Mouse (Mus musculus): ENCODE results near the gene Cxcl13. TPM values are rescaled to one million over a fixed set of nuclear protein-coding genes. Genes with fewer than 3 reads are reported as not detected.
"Not testable (repeated sequence)": the region's sequence is repeated elsewhere in the genome, so short reads cannot be mapped to it uniquely, and the experiment has no call there.

Gene Cxcl13
- polyA plus RNA-seq, 1 experiment from 2014 or later, result not detected

DNA sequence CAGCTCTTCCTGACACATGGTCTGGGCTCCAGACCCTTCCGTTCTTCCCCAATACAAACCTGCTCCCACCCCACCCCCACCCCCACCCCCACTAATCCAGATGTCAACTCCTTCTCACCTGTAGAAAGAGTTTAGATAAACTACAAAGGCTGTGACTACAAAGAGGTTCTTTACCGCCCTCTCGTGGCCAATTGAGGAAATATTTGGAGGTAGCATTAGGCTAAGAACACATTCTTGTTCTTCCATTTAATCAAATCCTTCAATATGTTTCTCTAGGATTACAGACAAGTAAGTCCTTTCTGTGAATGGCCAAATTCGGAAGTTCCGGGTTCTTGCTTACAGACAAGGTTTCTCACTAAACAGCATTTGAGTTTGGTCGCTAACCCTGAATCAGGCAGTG lies 14.1 kb downstream of the Cxcl13 start:
- peak; percentile 69 for DNase-seq (ENCODE audit: low spot score)
- WGBS, result 44% methylated on average over 6 of the region's 6 CpGs

DNA sequence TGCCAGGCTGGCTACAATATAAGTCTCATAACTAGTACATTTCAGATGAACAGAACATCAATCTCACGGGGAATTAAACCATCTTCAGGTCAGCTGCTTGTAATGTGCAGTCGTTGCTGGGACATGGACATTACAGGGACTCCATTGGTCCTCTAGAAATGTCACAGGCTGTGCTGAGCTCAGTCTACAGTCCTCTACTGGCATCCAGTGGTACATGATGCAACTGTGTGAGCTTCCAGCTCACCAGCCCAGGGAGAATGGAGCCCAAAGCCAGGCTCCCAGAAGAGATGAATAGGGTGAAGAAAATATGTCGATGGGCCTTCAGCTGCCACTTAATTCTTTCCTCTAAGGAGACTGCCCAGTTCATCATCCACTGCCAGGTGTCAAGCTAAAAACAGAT lies 15.5 kb downstream of the Cxcl13 start:
- H3K27ac ChIP-seq (ENCODE audit: low read depth, low read length), result no peak overlapping the region
- WGBS, result 64% methylated on average over 3 of the region's 3 CpGs
- DNase-seq (ENCODE audit: low spot score), result peak; percentile 13
- no peaks in the 10 kb centered on the region for H3K9me3 ChIP-seq (replicated peaks; ENCODE audit: control insufficient read depth, low read length)
- H3K36me3 ChIP-seq (ENCODE audit: control insufficient read depth, insufficient read depth, low read length), result no peaks in the 10 kb centered on the region
- H3K4me1 ChIP-seq (ENCODE audit: control insufficient read depth, insufficient read depth, low read length), result no peaks in the 10 kb centered on the region
- no peaks in the 10 kb centered on the region for H3K27me3 ChIP-seq (replicated peaks; ENCODE audit: control insufficient read depth, insufficient read depth, low read length)
- H3K4me3 ChIP-seq (ENCODE audit: low read depth, low read length), result no peak overlapping the region
- no peak for ATAC-seq
- no peak overlapping the region for H3K4me2 ChIP-seq (ENCODE audit: low read length)
- no peak overlapping the region for H3K9ac ChIP-seq (ENCODE audit: low read length)

More for the DNA sequence above, 14.1 kb downstream of the Cxcl13 start:
- ATAC-seq, result peak; percentile 23; the same call in 1 of the 2 replicates
- Histone ChIP-seq H3K27ac (ENCODE audit: low read depth, low read length) (no peak overlapping the region), H3K4me1 (ENCODE audit: control insufficient read depth, insufficient read depth, low read length) (no peaks in the 10 kb centered on the region), H3K27me3 (replicated peaks; ENCODE audit: control insufficient read depth, insufficient read depth, low read length) (no peaks in the 10 kb centered on the region), H3K36me3 (ENCODE audit: control insufficient read depth, insufficient read depth, low read length) (no peaks in the 10 kb centered on the region), H3K9ac (ENCODE audit: low read length) (no peak overlapping the region), H3K9me3 (replicated peaks; ENCODE audit: control insufficient read depth, low read length) (no peaks in the 10 kb centered on the region), H3K4me2 (ENCODE audit: low read length) (no peak overlapping the region), H3K4me3 (ENCODE audit: low read depth, low read length) (no peak overlapping the region)

DNA sequence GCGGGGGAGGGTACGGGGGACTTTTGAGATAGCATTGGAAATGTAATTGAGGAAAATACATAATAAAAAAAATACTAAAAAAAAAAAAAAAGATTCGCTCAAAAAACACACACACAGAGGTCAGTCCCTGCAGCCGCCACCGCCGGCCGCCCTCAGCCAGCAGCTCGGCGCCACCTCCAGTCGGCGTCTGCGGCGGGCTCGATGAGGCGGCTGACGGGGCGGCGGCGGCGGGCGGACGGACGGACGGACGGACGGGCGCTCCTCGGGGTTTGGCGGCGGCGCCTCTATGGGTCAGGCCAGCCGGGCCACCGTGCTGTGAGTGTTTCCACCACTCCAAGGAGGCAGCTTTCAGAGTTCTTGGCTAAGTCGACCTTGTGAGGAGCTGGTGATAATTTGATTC lies 17.1 kb downstream of the Cxcl13 start:
- not testable (repeated sequence) for H3K36me3 ChIP-seq (ENCODE audit: control insufficient read depth, insufficient read depth, low read length); H3K4me1 ChIP-seq (ENCODE audit: control insufficient read depth, insufficient read depth, low read length); H3K9me3 ChIP-seq (replicated peaks; ENCODE audit: control insufficient read depth, low read length); H3K27ac ChIP-seq (ENCODE audit: low read depth, low read length); H3K27me3 ChIP-seq (replicated peaks; ENCODE audit: control insufficient read depth, insufficient read depth, low read length); DNase-seq (ENCODE audit: low spot score); H3K4me3 ChIP-seq (ENCODE audit: low read depth, low read length); ATAC-seq; H3K9ac ChIP-seq (ENCODE audit: low read length)
- WGBS, result 41% methylated on average over 34 of the region's 34 CpGs
- H3K4me2 ChIP-seq (ENCODE audit: low read length), result 0 out of 2 replicates have a peak overlapping the region, but pooled peaks have one; percentile 24

DNA sequence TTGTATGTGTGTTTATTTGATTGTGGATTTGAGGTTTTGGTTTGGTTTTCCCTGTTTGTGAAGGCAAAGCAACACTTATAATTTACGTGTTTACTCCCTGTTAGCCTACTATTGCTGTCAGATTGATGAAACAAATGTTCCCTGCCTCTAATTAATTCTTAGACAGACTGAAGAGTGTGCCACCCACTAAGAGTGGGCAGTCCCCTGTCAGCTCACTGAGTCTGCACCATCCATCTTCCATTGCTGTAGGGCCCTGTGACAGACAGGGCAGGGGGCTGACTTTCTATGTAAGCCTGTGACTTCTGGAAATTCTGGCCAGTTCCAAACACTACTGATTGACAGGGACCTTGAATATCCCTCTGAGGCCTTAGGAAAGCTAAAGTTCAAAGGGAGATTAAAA lies 19.5 kb downstream of the Cxcl13 start:
- H3K9ac ChIP-seq (ENCODE audit: low read length), result no peak overlapping the region
- H3K36me3 ChIP-seq (ENCODE audit: control insufficient read depth, insufficient read depth, low read length), result no peaks in the 10 kb centered on the region
- WGBS, result 75% methylated on average over 1 of the region's 1 CpGs
- no peak overlapping the region for H3K4me3 ChIP-seq (ENCODE audit: low read depth, low read length)
- no peak overlapping the region for H3K27ac ChIP-seq (ENCODE audit: low read depth, low read length)
- ATAC-seq (no peak), DNase-seq (ENCODE audit: low spot score) (no peak)
- no peaks in the 10 kb centered on the region for H3K4me1 ChIP-seq (ENCODE audit: control insufficient read depth, insufficient read depth, low read length)
- H3K27me3 ChIP-seq (replicated peaks; ENCODE audit: control insufficient read depth, insufficient read depth, low read length), result no peaks in the 10 kb centered on the region
- no peaks in the 10 kb centered on the region for H3K9me3 ChIP-seq (replicated peaks; ENCODE audit: control insufficient read depth, low read length)
- no peak overlapping the region for H3K4me2 ChIP-seq (ENCODE audit: low read length)

DNA sequence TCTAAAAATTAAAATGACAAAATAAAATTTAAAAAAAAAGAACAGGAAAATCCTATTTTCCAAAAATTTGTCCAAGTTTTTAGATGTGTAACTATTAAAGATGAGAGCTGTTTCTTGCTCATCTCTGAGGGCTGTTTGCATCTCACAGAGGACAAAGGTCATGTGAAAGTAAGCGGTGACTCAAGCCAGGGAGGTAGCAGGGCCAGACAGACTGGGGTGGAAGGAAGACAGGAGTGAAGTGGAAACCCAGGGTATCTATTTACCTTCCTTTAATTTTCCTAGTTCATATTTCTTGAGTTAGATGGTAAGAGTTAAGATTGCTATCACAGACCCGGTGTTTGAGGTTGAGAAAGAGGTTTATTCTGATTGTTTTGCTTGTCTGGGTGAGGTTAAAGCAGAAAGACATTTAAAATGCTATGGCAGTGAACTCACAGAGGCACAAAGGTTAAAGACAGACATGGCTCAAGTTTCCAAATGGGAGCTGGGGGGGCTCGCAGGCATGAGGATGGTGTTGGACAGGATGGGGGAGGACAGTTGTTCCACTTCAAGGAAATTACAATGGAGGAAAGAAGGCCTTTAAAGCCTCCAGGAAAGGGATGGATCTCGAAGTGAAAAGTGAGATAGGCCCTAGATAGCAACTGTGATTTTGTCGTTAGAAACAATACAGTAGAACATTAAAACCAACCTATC lies 27.2 kb downstream of the Cxcl13 start:
- no peak overlapping the region for H3K4me2 ChIP-seq (ENCODE audit: low read length)
- H3K9ac ChIP-seq (ENCODE audit: low read length), result no peak overlapping the region
- no peaks in the 10 kb centered on the region for H3K27me3 ChIP-seq (replicated peaks; ENCODE audit: control insufficient read depth, insufficient read depth, low read length)
- DNase-seq (ENCODE audit: low spot score) (no peak), ATAC-seq (no peak)
- no peak overlapping the region for H3K4me3 ChIP-seq (ENCODE audit: low read depth, low read length)
- no peak overlapping the region for H3K27ac ChIP-seq (ENCODE audit: low read depth, low read length)
- no peaks in the 10 kb centered on the region for H3K4me1 ChIP-seq (ENCODE audit: control insufficient read depth, insufficient read depth, low read length)
- H3K36me3 ChIP-seq (ENCODE audit: control insufficient read depth, insufficient read depth, low read length), result no peaks in the 10 kb centered on the region
- WGBS, result 75% methylated on average over 5 of the region's 5 CpGs
- no peaks in the 10 kb centered on the region for H3K9me3 ChIP-seq (replicated peaks; ENCODE audit: control insufficient read depth, low read length)

DNA sequence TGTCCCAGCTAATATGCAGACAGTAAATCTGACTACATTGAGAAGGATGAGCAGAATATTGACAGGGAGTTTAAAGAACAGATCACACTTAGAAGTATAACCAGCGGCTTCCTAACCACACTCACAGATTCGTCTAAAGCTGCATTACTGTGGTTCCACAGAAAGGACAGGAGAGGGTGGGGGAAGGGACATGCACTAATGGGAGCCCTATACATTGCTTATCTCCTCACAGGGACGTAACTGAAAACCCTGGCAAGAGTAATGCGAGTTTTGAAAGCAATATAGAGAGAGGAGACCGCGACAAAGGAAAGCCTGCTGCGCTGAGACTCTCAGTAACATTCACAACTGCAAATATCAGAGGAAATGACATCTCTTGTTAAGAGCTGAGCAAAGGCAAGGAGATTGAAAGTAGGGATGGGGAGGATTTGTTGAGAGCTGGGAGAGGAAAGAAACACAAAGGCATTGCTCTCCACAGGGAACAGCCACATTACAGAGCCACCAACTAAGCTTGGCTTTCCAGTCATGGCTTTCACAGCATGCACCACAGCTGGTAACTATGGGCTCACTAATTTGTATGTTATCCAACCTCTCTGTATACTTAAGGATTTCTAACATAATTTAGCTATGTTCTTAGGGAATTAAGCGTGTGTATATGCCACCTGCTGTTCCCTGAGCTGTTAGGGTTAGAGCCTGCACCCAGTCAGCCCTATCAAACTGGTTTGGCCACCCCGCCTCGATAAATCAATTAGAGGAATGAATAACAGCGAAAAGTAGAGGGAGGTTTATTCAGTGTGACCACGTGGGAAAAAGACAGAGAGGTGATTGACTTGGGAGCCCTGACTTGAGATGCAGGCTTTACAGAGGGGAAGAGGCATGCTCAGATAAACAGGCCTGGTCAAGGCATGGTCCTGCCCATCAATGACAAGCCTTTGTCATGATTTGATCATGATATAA lies 34.9 kb downstream of the Cxcl13 start:
- peak; percentile 80 for ATAC-seq

DNA sequence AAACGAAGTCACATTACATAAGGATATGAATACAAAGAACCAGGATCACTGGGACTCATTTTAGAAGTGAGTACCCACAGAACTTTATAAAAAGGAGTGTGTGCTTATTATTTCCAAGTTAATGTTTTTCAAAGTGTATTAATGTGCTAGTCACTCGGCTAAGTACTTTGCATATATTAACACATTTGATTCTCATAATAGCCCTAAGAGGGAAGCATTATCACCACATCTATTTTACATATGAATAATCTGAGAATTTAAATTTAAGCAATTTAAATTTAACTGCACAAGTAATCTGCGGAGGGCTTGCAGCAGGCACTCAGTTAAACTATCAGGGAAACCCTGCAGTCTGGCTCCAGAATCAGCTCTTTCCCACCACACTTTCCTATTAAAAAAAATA lies 40.5 kb downstream of the Cxcl13 start:
- Histone ChIP-seq H3K9me3 (replicated peaks; ENCODE audit: control insufficient read depth, low read length) (no peaks in the 10 kb centered on the region), H3K4me2 (ENCODE audit: low read length) (no peak overlapping the region), H3K27ac (ENCODE audit: low read depth, low read length) (no peak overlapping the region), H3K9ac (ENCODE audit: low read length) (no peak overlapping the region), H3K36me3 (ENCODE audit: control insufficient read depth, insufficient read depth, low read length) (no peaks in the 10 kb centered on the region), H3K4me3 (ENCODE audit: low read depth, low read length) (no peak overlapping the region), H3K27me3 (replicated peaks; ENCODE audit: control insufficient read depth, insufficient read depth, low read length) (no peaks in the 10 kb centered on the region), H3K4me1 (ENCODE audit: control insufficient read depth, insufficient read depth, low read length) (no peaks in the 10 kb centered on the region)
- WGBS, result 27% methylated on average over 3 of the region's 3 CpGs
- ATAC-seq (peak; percentile 72), DNase-seq (ENCODE audit: low spot score) (peak; percentile 62)

More for the DNA sequence above, 34.9 kb downstream of the Cxcl13 start:
- Histone ChIP-seq H3K27me3 (replicated peaks; ENCODE audit: control insufficient read depth, insufficient read depth, low read length) (no peaks in the 10 kb centered on the region), H3K4me2 (ENCODE audit: low read length) (no peak overlapping the region), H3K9ac (ENCODE audit: low read length) (no peak overlapping the region), H3K4me3 (ENCODE audit: low read depth, low read length) (no peak overlapping the region), H3K4me1 (ENCODE audit: control insufficient read depth, insufficient read depth, low read length) (no peaks in the 10 kb centered on the region), H3K36me3 (ENCODE audit: control insufficient read depth, insufficient read depth, low read length) (no peaks in the 10 kb centered on the region), H3K27ac (ENCODE audit: low read depth, low read length) (0 out of 2 replicates have a peak overlapping the region, but pooled peaks have one; percentile 3), H3K9me3 (replicated peaks; ENCODE audit: control insufficient read depth, low read length) (no peaks in the 10 kb centered on the region)
- DNase-seq (ENCODE audit: low spot score), result peak; percentile 47
- WGBS, result 3% methylated on average over 12 of the region's 12 CpGs

DNA sequence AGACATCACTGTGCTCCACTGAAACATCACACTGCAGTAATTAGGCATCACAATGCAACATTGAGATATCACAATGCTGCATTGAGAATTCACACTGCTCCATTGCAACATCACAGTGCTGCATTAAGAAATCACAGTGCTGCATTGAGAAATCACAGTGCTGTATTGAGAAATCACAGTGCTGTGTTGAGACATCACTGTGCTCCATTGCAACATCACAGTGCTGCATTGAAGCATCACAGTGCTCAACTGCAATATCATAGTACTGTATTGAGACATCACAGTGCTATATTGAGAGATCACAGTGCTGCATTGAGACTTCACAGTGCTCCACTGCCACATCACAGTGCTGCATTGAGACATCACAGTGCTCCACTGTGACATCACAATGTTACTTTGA lies 46.6 kb downstream of the Cxcl13 start:
- H3K4me2 ChIP-seq (ENCODE audit: low read length), result no peak overlapping the region
- H3K27me3 ChIP-seq (replicated peaks; ENCODE audit: control insufficient read depth, insufficient read depth, low read length), result no peaks in the 10 kb centered on the region
- ATAC-seq (no peak), DNase-seq (ENCODE audit: low spot score) (no peak)
- no peaks in the 10 kb centered on the region for H3K9me3 ChIP-seq (replicated peaks; ENCODE audit: control insufficient read depth, low read length)
- no peak overlapping the region for H3K9ac ChIP-seq (ENCODE audit: low read length)
- H3K4me3 ChIP-seq (ENCODE audit: low read depth, low read length), result no peak overlapping the region
- no peaks in the 10 kb centered on the region for H3K36me3 ChIP-seq (ENCODE audit: control insufficient read depth, insufficient read depth, low read length)
- H3K27ac ChIP-seq (ENCODE audit: low read depth, low read length), result no peak overlapping the region
- H3K4me1 ChIP-seq (ENCODE audit: control insufficient read depth, insufficient read depth, low read length), result no peaks in the 10 kb centered on the region
